Mouse (Mus musculus) midbrain, postnatal 0 days (tissue): ENCODE measurements around the gene Nudt15. TPM values are rescaled to one million over a fixed set of nuclear protein-coding genes. Genes with fewer than 3 reads are reported as not detected.

ENCODE experiments used
- ATAC-seq: fragments of 200-750 bp; cut with Nextera tagmentation; 2 replicates; pipeline ENCODE4 v1.8.0; 2017; ENCODE audit warnings: moderate number of reproducible peaks, mild to moderate bottlenecking, moderate TSS enrichment, moderate library complexity; ENCODE audit not compliant: low FRiP score
- DNase-seq: peaks from one replicate; pipeline ENCODE4 v3.0.0-alpha.2; 2015; ENCODE audit warnings: low spot score
- H3K27ac ChIP-seq: fragments of 300-500 bp; sonication (generic); 2 replicates; pipeline ENCODE4 v1.5.1; 2014; ENCODE audit warnings: low read depth, mild to moderate bottlenecking, low read length, mixed read lengths
- H3K27me3 ChIP-seq: fragments of 300-500 bp; sonication (generic); 2 replicates; pipeline ENCODE4 v1.6.1; 2014; ENCODE audit warnings: low read length, control low read depth, mixed read lengths; ENCODE audit not compliant: insufficient read depth
- H3K36me3 ChIP-seq: fragments of 300-500 bp; sonication (generic); 2 replicates; pipeline ENCODE4 v1.6.1; 2014; ENCODE audit warnings: low read length, control low read depth, mixed read lengths; ENCODE audit not compliant: insufficient read depth
- H3K4me1 ChIP-seq: fragments of 300-500 bp; sonication (generic); 2 replicates; pipeline ENCODE4 v1.6.1; 2014; ENCODE audit warnings: mild to moderate bottlenecking, control low read depth, antibody characterized with exemption, low read length, mixed read lengths; ENCODE audit not compliant: insufficient read depth
- H3K4me2 ChIP-seq: fragments of 300-500 bp; sonication (generic); 2 replicates; pipeline ENCODE4 v1.6.1; 2014; ENCODE audit warnings: low read depth, mild to moderate bottlenecking, low read length, mixed read lengths; ENCODE audit not compliant: poor library complexity, severe bottlenecking
- H3K4me3 ChIP-seq: fragments of 300-500 bp; sonication (generic); 2 replicates; pipeline ENCODE4 v1.5.1; 2014; ENCODE audit warnings: low read depth, mild to moderate bottlenecking, low read length, moderate library complexity
- H3K9ac ChIP-seq: fragments of 300-500 bp; sonication (generic); replicated peaks from 2 replicates; pipeline ENCODE4 v1.6.1; 2014; ENCODE audit warnings: mild to moderate bottlenecking, low read length, moderate library complexity, mixed read lengths; ENCODE audit not compliant: poor library complexity, severe bottlenecking
- H3K9me3 ChIP-seq: fragments of 300-500 bp; sonication (generic); 2 replicates; pipeline ENCODE4 v1.6.1; 2016; ENCODE audit warnings: low read length, control low read depth
- CTCF ChIP-seq: IDR thresholded peaks from 2 replicates; pipeline ENCODE4 v1.5.1; 2016; ENCODE audit warnings: antibody characterized with exemption, mild to moderate bottlenecking
- whole genome bisulfite sequencing: fragments of 180-500 bp; shearing (Covaris S2); extraction: QIAGEN DNeasy Blood & Tissue Kit; methylation state at CpG from one replicate; pipeline ENCODE4 v1.1.7; 2014; 5-methylcytosine and 5-hydroxymethylcytosine counted together
- polyA plus RNA-seq: library from polyadenylated mRNA; unstranded; fragments of >200 nt; fragmentation: Nextera tagmentation; extraction: Ambion mirVana; gene quantifications from 2 replicates; pipeline ENCODE4 v1.2.1, GENCODE M21; 2015
- total RNA-seq: library from RNA; depleted of rRNA; stranded (reverse); fragments of >200 nt; gene quantifications from 2 replicates; pipeline ENCODE4 v1.2.3, GENCODE M21; 2014; rRNA removed

Nudt15 gene
- total RNA-seq = 6.7 and 8.9 TPM in 2 replicates
- 9.4 and 10.9 TPM in 2 replicates for polyA plus RNA-seq

GRCm38 (mm10) chr14:73548051-73548450 lies at the start of gene Nudt15:
TSS of gene Nudt15 (minus strand) at chr14:73548242.
- WGBS = 94% methylated on average over 3 of the region's 3 CpGs
- TF ChIP-seq CTCF = no peak

GRCm38 (mm10) chr14:73592166-73592565 lies 44.1 kb upstream of the Nudt15 start:
- no peak for DNase-seq
- WGBS = 86% methylated on average over 1 of the region's 1 CpGs
- no peak for TF ChIP-seq CTCF

More at GRCm38 (mm10) chr14:73548051-73548450, at the start of gene Nudt15:
- Histone ChIP-seq H3K9ac (no peak within 1 kb of the TSS), H3K36me3 (no peaks in the 10 kb centered on the region), H3K4me2 (no peak within 1 kb of the TSS), H3K27ac (no peak within 1 kb of the TSS), H3K4me1 (peaks cover 3% of the 10 kb centered on the region; the same call in 1 of the 2 replicates), H3K4me3 (no peak within 1 kb of the TSS), H3K9me3 (no peaks in the 10 kb centered on the region), H3K27me3 (no peaks in the 10 kb centered on the region)
- no peak for DNase-seq
- ATAC-seq = no peak

GRCm38 (mm10) chr14:73588080-73588479 lies 40.0 kb upstream of the Nudt15 start:
- H3K9me3 ChIP-seq = no peaks in the 10 kb centered on the region
- no peak for DNase-seq
- H3K4me2 ChIP-seq = no peak overlapping the region
- ATAC-seq = no peak
- WGBS = 78% methylated on average over 1 of the region's 1 CpGs
- H3K4me1 ChIP-seq = no peaks in the 10 kb centered on the region
- TF ChIP-seq CTCF = peak; percentile 48
- H3K9ac ChIP-seq = no peak overlapping the region
- peaks cover 9% of the 10 kb centered on the region; the same call in 1 of the 2 replicates for H3K36me3 ChIP-seq
- no peak overlapping the region for H3K4me3 ChIP-seq
- H3K27ac ChIP-seq = no peak overlapping the region
- no peaks in the 10 kb centered on the region for H3K27me3 ChIP-seq

More at GRCm38 (mm10) chr14:73592166-73592565, 44.1 kb upstream of the Nudt15 start:
- H3K4me1 ChIP-seq = no peaks in the 10 kb centered on the region
- H3K9me3 ChIP-seq = no peaks in the 10 kb centered on the region
- H3K4me2 ChIP-seq = no peak overlapping the region
- no peak for ATAC-seq
- no peaks in the 10 kb centered on the region for H3K27me3 ChIP-seq
- H3K27ac ChIP-seq = no peak overlapping the region
- peaks cover 17% of the 10 kb centered on the region; the same call in 1 of the 2 replicates for H3K36me3 ChIP-seq
- no peak overlapping the region for H3K9ac ChIP-seq
- no peak overlapping the region for H3K4me3 ChIP-seq

- Histone ChIP-seq H3K4me3 (no peak overlapping the region), H3K9ac (no peak overlapping the region), H3K4me2 (no peak overlapping the region), H3K27me3 (no peaks in the 10 kb centered on the region), H3K4me1 (no peaks in the 10 kb centered on the region), H3K36me3 (no peaks in the 10 kb centered on the region), H3K9me3 (no peaks in the 10 kb centered on the region), H3K27ac (no peak overlapping the region)
- no peak for DNase-seq
- no peak for TF ChIP-seq CTCF
- no peak for ATAC-seq
These were observed 28.3 kb upstream of the Nudt15 start for GRCm38 (mm10) chr14:73576336-73576735.

GRCm38 (mm10) chr14:73574053-73574452 lies 26.0 kb upstream of the Nudt15 start:
- no peak for DNase-seq
- 94% methylated on average over 5 of the region's 5 CpGs for WGBS
- no peaks in the 10 kb centered on the region for H3K9me3 ChIP-seq
- no peak overlapping the region for H3K27ac ChIP-seq
- ATAC-seq = no peak
- no peaks in the 10 kb centered on the region for H3K4me1 ChIP-seq
- H3K9ac ChIP-seq = no peak overlapping the region
- TF ChIP-seq CTCF = no peak
- H3K4me3 ChIP-seq = no peak overlapping the region
- no peaks in the 10 kb centered on the region for H3K27me3 ChIP-seq
- no peak overlapping the region for H3K4me2 ChIP-seq
- 0 out of 2 replicates have a peak, but pooled peaks cover 3% of the 10 kb centered on the region for H3K36me3 ChIP-seq

DNA sequence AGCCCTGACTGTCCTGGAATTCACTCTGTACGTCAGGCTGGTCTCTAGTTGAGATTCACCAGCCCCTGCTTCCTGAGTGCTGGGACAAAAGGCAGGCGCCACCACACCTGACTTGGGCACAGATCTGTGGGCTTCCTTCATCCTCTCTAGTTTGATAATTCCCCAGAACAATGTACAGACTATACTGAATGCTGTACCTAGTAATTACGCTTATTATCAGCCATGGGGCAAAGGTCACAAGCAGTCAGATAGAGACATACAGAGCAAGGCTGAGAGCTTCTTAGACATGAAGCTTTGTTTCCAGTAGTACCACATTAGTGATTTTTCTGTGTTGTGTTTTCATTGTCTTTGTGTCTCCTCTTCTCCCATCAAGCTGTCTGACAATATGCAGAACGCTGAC lies 23.1 kb upstream of the Nudt15 start:
- H3K4me2 ChIP-seq = no peak overlapping the region
- H3K27me3 ChIP-seq = no peaks in the 10 kb centered on the region
- 88% methylated on average over 4 of the region's 4 CpGs for WGBS
- H3K9me3 ChIP-seq = no peaks in the 10 kb centered on the region
- ATAC-seq (no peak), DNase-seq (no peak)
- no peak overlapping the region for H3K9ac ChIP-seq
- no peak overlapping the region for H3K27ac ChIP-seq
- H3K36me3 ChIP-seq = 0 out of 2 replicates have a peak, but pooled peaks cover 3% of the 10 kb centered on the region
- TF ChIP-seq CTCF = no peak
- no peaks in the 10 kb centered on the region for H3K4me1 ChIP-seq
- H3K4me3 ChIP-seq = no peak overlapping the region
